15 mouse cellular contexts compared by ENCODE assay signal in genomic region chr7:49029282-49030012, GRCm38 (mm10).
DNase-seq lines count a peak whose midpoint lies in the region; ATAC-seq and TF ChIP-seq lines count a peak whose summit lies in the region.
"Had no signal": no experiment of that assay in that cellular context is flagged by ENCODE, and none has a peak within 500 bp of the region (broad histone marks: within the 10 kb centered on the region; RNA-seq: fewer than 3 reads in every experiment).

No protein-coding gene starts in this region.

- no peak for TF ChIP-seq EP300 in stomach, postnatal 0 days (optimal IDR thresholded peaks at IDR 0.05)

- no peak overlapping the region for H3K4me3 ChIP-seq in midbrain, embryonic 12.5 days
- no peak overlapping the region for H3K4me3 ChIP-seq in stomach, postnatal 0 days (ENCODE audit: low read depth, low read length)
- H3K4me3 ChIP-seq: neural tube, embryonic 12.5 days had no signal

- intact Hi-C loops in heart, postnatal 25 days (cut with DNase I) = loop anchor here (10.0 kb wide), 1 partner anchor 1355 kb away; no protein-coding TSS in a partner anchor

- H3K9ac ChIP-seq in midbrain, embryonic 12.5 days (replicated peaks) = no peak overlapping the region
- H3K9ac ChIP-seq in stomach, postnatal 0 days (ENCODE audit: low read length) = no peak overlapping the region
- H3K9ac ChIP-seq: neural tube, embryonic 12.5 days had no signal

- DNase-seq in frontal cortex, postnatal 14 days (ENCODE audit: low spot score in 2 of 2) = no peak
- DNase-seq in right cerebral cortex, adult 18-20 months = peak; percentile 12
- no peak for DNase-seq in right cerebral cortex, postnatal 14 days
- no peak for DNase-seq in layer of hippocampus, adult 8-10 months (ENCODE audit: low spot score in 2 of 2)
- no peak for DNase-seq in stomach, postnatal 0 days (ENCODE audit: low spot score)
- no peak for DNase-seq in heart, postnatal 25 days (ENCODE audit: low spot score)
- DNase-seq: cerebellum, adult 18-20 months; kidney, adult 8-10 months; thymus, adult 18-20 months had no signal

- peak overlapping the region; percentile 61 for H3K27ac ChIP-seq in midbrain, embryonic 12.5 days (replicated peaks)
- no peak overlapping the region for H3K27ac ChIP-seq in stomach, postnatal 0 days (replicated peaks)
- H3K27ac ChIP-seq: neural tube, embryonic 12.5 days had no signal

- H3K36me3 ChIP-seq in midbrain, embryonic 12.5 days = no peaks in the 10 kb centered on the region
- H3K36me3 ChIP-seq in stomach, postnatal 0 days (ENCODE audit: control insufficient read depth, insufficient read depth, low read length) = no peaks in the 10 kb centered on the region
- H3K36me3 ChIP-seq: G1E; neural tube, embryonic 12.5 days had no signal

- ATAC-seq in frontal cortex, adult (ENCODE audit: low TSS enrichment) = peak; percentile 59; the same call in 1 of the 2 replicates
- ATAC-seq in midbrain, embryonic 12.5 days (ENCODE audit: low FRiP score, low read depth) = peak; percentile 49; the same call in 1 of the 2 replicates
- ATAC-seq in stomach, postnatal 0 days (ENCODE audit: low FRiP score, low TSS enrichment) = no peak
- ATAC-seq: activated CD4-positive, CD25-positive, alpha-beta regulatory T cell, adult 4 months had no signal

- no peak for TF ChIP-seq CTCF in stomach, postnatal 0 days (IDR thresholded peaks at IDR 0.05; ENCODE audit: low read depth)

- H3K4me1 ChIP-seq in midbrain, embryonic 12.5 days = peaks cover 12% of the 10 kb centered on the region
- H3K4me1 ChIP-seq in stomach, postnatal 0 days (replicated peaks; ENCODE audit: control insufficient read depth, insufficient read depth) = no peaks in the 10 kb centered on the region

- peaks cover 6% of the 10 kb centered on the region for H3K27me3 ChIP-seq in midbrain, embryonic 12.5 days
- no peaks in the 10 kb centered on the region for H3K27me3 ChIP-seq in stomach, postnatal 0 days (ENCODE audit: control insufficient read depth, insufficient read depth, low read length)
- H3K27me3 ChIP-seq: neural tube, embryonic 12.5 days had no signal

- 31% methylated on average over 10 of the region's 10 CpGs for WGBS in midbrain, embryonic 12.5 days
- 47% methylated on average over 10 of the region's 10 CpGs for WGBS in stomach, postnatal 0 days

- H3K4me2 ChIP-seq in midbrain, embryonic 12.5 days (replicated peaks) = no peak overlapping the region
- H3K4me2 ChIP-seq in stomach, postnatal 0 days (replicated peaks; ENCODE audit: low read depth) = no peak overlapping the region
- H3K4me2 ChIP-seq: liver, embryonic 11.5 days; neural tube, embryonic 12.5 days had no signal

- H3K9me3 ChIP-seq in midbrain, embryonic 12.5 days = no peaks in the 10 kb centered on the region
- no peaks in the 10 kb centered on the region for H3K9me3 ChIP-seq in stomach, postnatal 0 days (ENCODE audit: control insufficient read depth, low read length)
- H3K9me3 ChIP-seq: neural tube, embryonic 12.5 days had no signal
